Mouse (Mus musculus) bone marrow macrophage, adult 2 months (primary cell): Measurements from ENCODE around the gene Gss. TPM values are rescaled to one million over a fixed set of nuclear protein-coding genes. Genes with fewer than 3 reads are reported as not detected.

Experiments used
- H3K27ac ChIP-seq: 2 replicates; pipeline ENCODE4 v1.5.1; 2012; ENCODE audit warnings: low read depth, low read length; ENCODE audit not compliant: insufficient read depth
- H3K4me1 ChIP-seq: 2 replicates; pipeline ENCODE4 v1.6.1; 2012; ENCODE audit warnings: low read length; ENCODE audit not compliant: control insufficient read depth, insufficient read depth
- H3K4me3 ChIP-seq: 2 replicates; pipeline ENCODE4 v1.5.1; 2012; ENCODE audit warnings: mild to moderate bottlenecking, low read length, moderate library complexity; ENCODE audit not compliant: insufficient read depth
- CTCF ChIP-seq: IDR thresholded peaks from 2 replicates; pipeline ENCODE4 v1.5.1; 2012; ENCODE audit warnings: low read depth, mild to moderate bottlenecking, low read length, moderate library complexity
- POLR2A ChIP-seq: IDR thresholded peaks from 2 replicates; pipeline ENCODE4 v1.6.1; 2012; ENCODE audit warnings: mild to moderate bottlenecking, low read depth, low read length, borderline replicate concordance
- polyA plus RNA-seq: library from polyadenylated mRNA; stranded (reverse); fragments of >200 nt; gene quantifications from 2 replicates; pipeline ENCODE4 v1.2.4, GENCODE M21; 2012; ENCODE audit not compliant: missing spikeins, insufficient read depth, insufficient read length

Gss gene
- polyA plus RNA-seq, 1 experiment = 10.5 TPM

DNA sequence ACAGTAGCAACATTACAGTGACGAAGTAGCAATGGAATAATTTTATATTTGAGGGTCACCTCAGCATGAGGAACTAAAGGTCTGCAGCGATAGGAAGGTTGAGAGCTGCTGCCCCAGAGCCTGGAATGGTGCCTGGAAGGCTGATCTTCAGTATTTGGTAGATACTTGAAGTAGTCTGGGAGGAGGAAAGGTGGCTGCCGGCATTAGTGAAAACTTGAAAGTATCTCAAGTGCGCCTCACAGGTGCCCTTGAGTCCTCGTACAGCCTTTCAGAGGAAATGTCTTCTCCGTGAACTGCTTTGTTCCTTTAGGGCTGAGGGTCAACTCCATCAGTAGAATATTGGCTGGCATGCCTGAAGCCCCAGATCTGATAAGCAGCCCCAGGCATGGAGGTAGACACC lies 2.9 kb upstream of the Gss start:
- Histone ChIP-seq H3K4me3 (no peak overlapping the region), H3K27ac (no peak overlapping the region), H3K4me1 (peaks cover 8% of the 10 kb centered on the region)
- no peak for TF ChIP-seq POLR2A
- no peak for TF ChIP-seq CTCF

DNA sequence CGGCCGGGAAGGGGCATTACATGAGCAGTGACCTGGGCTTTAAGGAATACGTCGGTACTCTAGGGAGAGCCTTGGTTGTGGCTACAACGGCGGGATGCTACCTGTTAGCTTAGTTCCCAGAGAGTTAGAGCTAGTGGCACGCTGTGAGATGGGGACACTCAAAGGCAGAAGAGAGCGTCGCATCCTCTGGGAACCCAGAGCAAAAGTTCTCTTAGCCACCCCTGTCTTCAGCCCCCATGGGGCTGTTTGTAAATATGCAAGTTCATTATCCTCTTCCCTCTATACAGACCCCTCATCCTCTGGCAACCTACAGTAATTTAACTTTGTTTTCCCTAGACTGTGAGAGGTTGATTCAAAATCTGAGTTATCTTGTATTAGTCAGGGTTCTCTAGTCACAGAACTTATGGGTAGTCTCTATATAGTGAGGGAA lies 259 bp upstream of the Gss start:
- TF ChIP-seq POLR2A = no peak
- TF ChIP-seq CTCF = no peak
- peaks cover 10% of the 10 kb centered on the region for H3K4me1 ChIP-seq
- H3K4me3 ChIP-seq = peak overlapping the region; percentile 67
- H3K27ac ChIP-seq = no peak overlapping the region

DNA sequence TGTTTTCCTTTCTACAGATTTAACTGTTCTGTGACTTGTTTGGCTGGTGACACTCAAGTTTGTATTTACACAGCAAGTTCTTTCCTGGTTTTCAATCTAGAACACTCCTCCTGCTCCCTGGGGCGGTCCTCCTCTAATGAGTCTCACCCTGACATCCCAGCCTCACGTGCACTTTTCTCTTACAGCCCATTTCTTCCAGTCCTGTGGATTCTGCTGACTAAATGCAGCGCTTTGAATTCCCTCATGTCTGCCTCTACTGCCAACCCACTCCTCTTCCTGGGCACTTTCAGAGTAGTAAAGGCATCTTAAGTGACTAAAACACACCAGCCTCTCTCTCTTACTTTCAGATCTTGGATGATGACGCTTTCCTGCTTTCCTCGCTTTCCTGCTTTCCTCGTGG lies 934 bp downstream of the Gss start:
- H3K4me1 ChIP-seq = peaks cover 10% of the 10 kb centered on the region
- peak overlapping the region; percentile 39 for H3K27ac ChIP-seq
- TF ChIP-seq CTCF (no peak), POLR2A (no peak)
- H3K4me3 ChIP-seq = peak overlapping the region; percentile 67

DNA sequence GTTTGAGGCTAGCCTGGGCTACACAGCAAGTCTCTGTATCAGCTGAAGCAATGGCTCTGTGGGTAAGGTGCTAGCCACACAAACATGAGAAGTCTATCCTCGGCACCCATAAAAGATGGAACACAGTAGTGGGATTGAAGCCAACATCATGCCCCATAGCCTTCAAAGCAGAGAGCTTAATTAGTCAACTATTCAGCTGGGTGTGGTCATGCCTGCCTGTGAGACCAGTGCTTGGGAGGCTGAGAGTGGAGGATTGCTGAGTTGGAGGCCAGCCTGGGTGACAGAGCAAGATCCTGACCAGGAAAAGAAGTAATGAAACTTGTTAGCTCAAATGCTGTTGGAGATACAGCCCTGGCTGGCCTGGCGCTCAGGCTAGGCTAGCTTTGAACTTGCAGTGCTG lies 1.7 kb downstream of the Gss start:
- peaks cover 12% of the 10 kb centered on the region for H3K4me1 ChIP-seq

DNA sequence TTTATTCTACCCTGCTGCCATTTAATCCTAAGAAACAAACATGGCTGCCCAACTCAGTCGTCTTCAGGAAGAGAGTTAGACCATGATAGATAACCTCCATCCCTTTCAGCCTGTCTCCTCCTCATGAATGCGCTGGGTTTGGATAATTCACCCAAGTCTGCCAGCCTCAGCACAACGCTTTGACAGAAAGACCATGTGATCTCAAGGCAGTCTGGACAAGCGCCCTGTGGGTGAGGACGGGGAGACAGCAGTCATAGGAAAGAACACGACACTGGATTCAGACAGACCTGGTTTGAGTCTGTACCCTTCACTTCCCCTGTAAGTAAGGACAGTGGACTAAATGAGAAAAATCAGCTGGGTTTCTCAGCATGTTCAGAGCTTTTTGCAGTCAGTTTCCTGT lies 3.1 kb downstream of the Gss start:
- no peak overlapping the region for H3K27ac ChIP-seq
- no peak overlapping the region for H3K4me3 ChIP-seq
- TF ChIP-seq POLR2A (no peak), CTCF (no peak)
- H3K4me1 ChIP-seq = peaks cover 20% of the 10 kb centered on the region

More for the DNA sequence above, 1.7 kb downstream of the Gss start:
- H3K27ac ChIP-seq = no peak overlapping the region
- TF ChIP-seq POLR2A (no peak), CTCF (no peak)
- H3K4me3 ChIP-seq = no peak overlapping the region

DNA sequence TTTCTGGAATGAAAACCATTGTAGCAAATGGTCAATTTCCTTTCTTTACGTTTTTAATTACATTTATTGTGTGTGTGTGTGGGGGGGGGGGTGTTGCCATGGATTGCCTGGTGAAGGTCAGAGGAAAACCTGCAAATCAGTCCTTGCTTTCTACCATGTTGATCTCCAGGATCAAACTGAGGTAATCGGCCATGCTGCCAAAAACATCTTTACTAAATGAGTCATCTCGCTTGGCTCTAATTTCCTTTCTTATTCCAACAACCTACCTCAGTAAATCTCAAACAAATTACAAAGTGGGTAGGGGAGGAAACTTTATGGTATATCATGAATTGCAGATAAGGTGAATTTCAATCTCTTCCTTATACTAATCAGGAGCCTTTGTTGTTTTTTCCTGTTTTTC lies 4.5 kb downstream of the Gss start:
- H3K4me3 ChIP-seq = no peak overlapping the region
- H3K4me1 ChIP-seq = peaks cover 21% of the 10 kb centered on the region
- no peak overlapping the region for H3K27ac ChIP-seq
- no peak for TF ChIP-seq CTCF
- TF ChIP-seq POLR2A = no peak

DNA sequence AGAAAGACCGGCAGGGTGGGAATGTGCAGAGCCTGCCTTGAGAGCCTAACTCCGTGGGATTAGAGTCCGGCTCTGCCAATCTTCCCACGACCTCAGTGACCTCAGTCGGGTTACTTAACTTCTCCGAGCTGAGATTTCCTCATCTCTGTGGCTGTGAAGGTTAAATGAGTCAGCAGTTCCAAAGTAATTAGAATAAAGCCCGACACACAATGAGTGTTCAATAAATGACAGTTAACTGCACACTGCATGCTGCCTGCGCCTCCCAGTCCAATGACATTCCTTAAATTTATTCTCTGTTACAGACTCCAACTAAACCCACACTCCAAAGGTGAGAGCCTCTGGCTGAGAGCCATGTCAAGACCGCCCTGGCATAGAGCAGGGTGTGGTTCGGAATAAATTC lies 7.1 kb downstream of the Gss start:
- no peak overlapping the region for H3K27ac ChIP-seq

DNA sequence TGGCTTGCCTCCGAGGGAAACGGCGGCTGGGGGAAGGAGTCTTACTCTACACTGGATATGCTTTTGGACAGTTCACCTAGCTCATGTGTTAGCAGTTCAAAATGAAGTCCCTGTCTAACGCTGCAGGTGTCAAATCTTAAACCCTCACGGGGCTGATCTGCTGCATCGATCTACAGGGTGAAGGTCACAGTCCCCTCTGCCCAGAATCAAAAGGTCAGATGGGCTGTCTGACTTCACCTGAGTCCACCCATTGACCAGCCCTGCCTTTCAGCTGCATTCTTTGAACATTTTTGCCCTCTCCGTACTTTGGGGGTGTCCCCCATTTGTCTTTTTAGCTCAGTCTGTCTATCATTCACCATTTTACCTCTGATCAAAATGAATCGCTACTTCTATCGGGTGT lies 7.5 kb downstream of the Gss start:
- H3K27ac ChIP-seq = no peak overlapping the region
- H3K4me1 ChIP-seq = peaks cover 13% of the 10 kb centered on the region
- H3K4me3 ChIP-seq = no peak overlapping the region
- no peak for TF ChIP-seq CTCF
- TF ChIP-seq POLR2A = no peak

More for the DNA sequence above, 7.1 kb downstream of the Gss start:
- H3K4me1 ChIP-seq = peaks cover 13% of the 10 kb centered on the region
- H3K4me3 ChIP-seq = no peak overlapping the region
- no peak for TF ChIP-seq POLR2A

DNA sequence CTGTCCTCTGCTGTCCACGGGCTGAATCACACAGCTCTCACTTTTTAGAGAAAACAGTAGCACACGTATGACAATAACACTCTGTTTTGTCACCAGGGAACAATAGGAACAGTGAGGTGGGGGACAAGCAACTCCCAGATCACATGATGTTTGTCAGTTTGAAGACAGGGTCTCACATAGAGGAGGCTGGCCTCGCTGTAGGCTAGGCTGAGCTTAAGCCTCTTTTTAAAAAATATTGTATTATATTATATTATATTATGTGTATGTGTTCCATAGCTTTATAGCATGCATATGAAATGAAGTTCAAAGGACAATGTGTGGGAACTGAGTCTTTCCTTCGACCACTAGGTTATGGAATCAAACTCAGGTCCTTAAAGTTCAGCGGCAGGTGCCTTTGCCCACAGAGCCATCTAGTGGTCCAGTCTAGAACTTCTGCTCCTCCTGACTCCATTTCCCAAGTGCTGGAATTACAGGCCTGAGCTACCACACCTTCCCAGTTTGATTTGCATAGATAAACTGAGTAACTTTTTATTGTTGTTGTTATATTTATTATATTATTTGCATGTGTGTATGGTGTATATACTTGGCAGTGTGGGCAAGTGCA lies 8.6 kb downstream of the Gss start:
- TF ChIP-seq CTCF (peak; percentile 37; the same call in 1 of the 2 replicates), POLR2A (no peak)
- Histone ChIP-seq H3K4me3 (no peak overlapping the region), H3K27ac (no peak overlapping the region), H3K4me1 (peaks cover 11% of the 10 kb centered on the region)

DNA sequence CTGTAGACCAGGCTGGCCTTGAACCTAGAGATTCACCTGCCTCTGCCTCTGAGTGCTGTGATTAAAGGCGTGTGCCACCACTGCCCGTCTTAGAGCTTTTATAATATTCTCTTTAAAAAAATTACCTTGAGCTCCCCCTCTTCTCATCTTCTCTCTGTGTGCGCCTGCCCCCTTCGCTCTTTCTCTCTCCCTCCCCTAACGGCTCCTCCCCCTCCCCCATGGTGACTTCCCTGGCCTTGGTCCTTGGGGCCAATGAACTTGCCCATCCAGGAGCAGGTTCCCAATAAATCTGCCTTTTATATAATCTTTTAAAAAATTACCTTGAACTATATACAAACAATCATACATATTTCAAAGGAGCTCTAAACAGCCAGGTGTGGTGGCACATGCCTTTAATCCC lies 9.6 kb downstream of the Gss start:
- no peak overlapping the region for H3K4me3 ChIP-seq
- H3K4me1 ChIP-seq = peaks cover 11% of the 10 kb centered on the region
- no peak overlapping the region for H3K27ac ChIP-seq
- TF ChIP-seq POLR2A (no peak), CTCF (no peak)

DNA sequence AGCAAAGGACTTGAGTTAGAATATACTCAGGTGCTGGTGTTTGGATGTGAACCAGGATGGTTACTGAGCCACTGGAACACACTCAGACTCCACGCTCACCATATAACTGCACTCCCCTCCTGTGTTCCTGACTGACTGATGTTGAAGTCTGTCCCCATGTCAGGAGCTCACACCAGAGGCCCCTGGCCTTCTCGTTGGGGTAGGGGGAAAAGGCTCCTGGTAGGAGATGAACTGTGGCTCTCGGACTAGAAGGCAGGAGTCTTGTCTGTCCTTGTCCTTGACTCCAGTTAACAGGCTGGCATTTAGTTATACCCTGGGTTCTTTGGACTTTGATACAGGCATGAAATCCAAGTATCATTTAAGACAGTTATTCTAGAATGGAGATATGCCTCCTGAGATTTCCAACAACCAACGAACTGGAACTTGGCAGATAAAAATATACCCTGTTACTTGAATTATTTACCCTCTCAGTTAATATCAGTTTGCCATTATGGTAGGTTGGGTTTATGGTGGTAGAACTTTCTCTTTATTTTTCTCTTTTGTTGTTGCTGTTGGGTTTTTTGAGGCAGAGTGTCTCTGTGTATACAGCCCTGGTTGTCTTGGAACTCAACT lies 10.1 kb downstream of the Gss start:
- TF ChIP-seq CTCF (no peak), POLR2A (no peak)
- Histone ChIP-seq H3K27ac (no peak overlapping the region), H3K4me1 (peaks cover 11% of the 10 kb centered on the region), H3K4me3 (no peak overlapping the region)
